Mouse (Mus musculus): ENCODE measurements around the gene Cacna1i. TPM values are rescaled to one million over a fixed set of nuclear protein-coding genes. Genes with fewer than 3 reads are reported as not detected.

Cacna1i gene
- polyA plus RNA-seq, 1 experiment = 36.5 TPM

GRCm38 (mm10) chr15:80342394-80342793, 55.4 kb downstream of the Cacna1i start:
- Histone ChIP-seq H3K4me3 (ENCODE audit: insufficient read depth, low read length) (no peak overlapping the region), H3K4me1 (ENCODE audit: control insufficient read depth, insufficient read depth, low read length) (no peaks in the 10 kb centered on the region), H3K27ac (ENCODE audit: insufficient read depth, low read length) (no peak overlapping the region)
- no peak for TF ChIP-seq CTCF (IDR thresholded peaks at IDR 0.05; ENCODE audit: extremely low read depth, insufficient read depth, low read length)
- no peak for TF ChIP-seq POLR2A (IDR thresholded peaks at IDR 0.05; ENCODE audit: extremely low read depth, insufficient read depth, low read length)

- no peak overlapping the region for H3K27ac ChIP-seq (ENCODE audit: insufficient read depth, low read length)
- H3K4me1 ChIP-seq (ENCODE audit: control insufficient read depth, insufficient read depth, low read length) = no peaks in the 10 kb centered on the region
- no peak overlapping the region for H3K4me3 ChIP-seq (ENCODE audit: insufficient read depth, low read length)
- TF ChIP-seq POLR2A (IDR thresholded peaks at IDR 0.05; ENCODE audit: extremely low read depth, insufficient read depth, low read length) (no peak), CTCF (IDR thresholded peaks at IDR 0.05; ENCODE audit: extremely low read depth, insufficient read depth, low read length) (no peak)
Measured at GRCm38 (mm10) chr15:80343031-80343430, 56.0 kb downstream of the Cacna1i start.

- TF ChIP-seq POLR2A (IDR thresholded peaks at IDR 0.05; ENCODE audit: extremely low read depth, insufficient read depth, low read length) (no peak), CTCF (IDR thresholded peaks at IDR 0.05; ENCODE audit: extremely low read depth, insufficient read depth, low read length) (no peak)
- Histone ChIP-seq H3K4me3 (ENCODE audit: insufficient read depth, low read length) (no peak overlapping the region), H3K4me1 (ENCODE audit: control insufficient read depth, insufficient read depth, low read length) (no peaks in the 10 kb centered on the region), H3K27ac (ENCODE audit: insufficient read depth, low read length) (no peak overlapping the region)
Measured at GRCm38 (mm10) chr15:80343731-80344130, 56.7 kb downstream of the Cacna1i start.

GRCm38 (mm10) chr15:80346510-80346909, 59.5 kb downstream of the Cacna1i start:
- Histone ChIP-seq H3K27ac (ENCODE audit: insufficient read depth, low read length) (no peak overlapping the region), H3K4me1 (ENCODE audit: control insufficient read depth, insufficient read depth, low read length) (no peaks in the 10 kb centered on the region), H3K4me3 (ENCODE audit: insufficient read depth, low read length) (no peak overlapping the region)
- TF ChIP-seq POLR2A (IDR thresholded peaks at IDR 0.05; ENCODE audit: extremely low read depth, insufficient read depth, low read length) (no peak), CTCF (IDR thresholded peaks at IDR 0.05; ENCODE audit: extremely low read depth, insufficient read depth, low read length) (no peak)

- no peak overlapping the region for H3K4me3 ChIP-seq (ENCODE audit: insufficient read depth, low read length)
- H3K27ac ChIP-seq (ENCODE audit: insufficient read depth, low read length) = no peak overlapping the region
- TF ChIP-seq CTCF (IDR thresholded peaks at IDR 0.05; ENCODE audit: extremely low read depth, insufficient read depth, low read length) = no peak
- no peak for TF ChIP-seq POLR2A (IDR thresholded peaks at IDR 0.05; ENCODE audit: extremely low read depth, insufficient read depth, low read length)
- no peaks in the 10 kb centered on the region for H3K4me1 ChIP-seq (ENCODE audit: control insufficient read depth, insufficient read depth, low read length)
Measured at GRCm38 (mm10) chr15:80350431-80350830, 63.4 kb downstream of the Cacna1i start.

GRCm38 (mm10) chr15:80358798-80359197, 71.8 kb downstream of the Cacna1i start:
- peaks cover 3% of the 10 kb centered on the region for H3K4me1 ChIP-seq (ENCODE audit: control insufficient read depth, insufficient read depth, low read length)
- TF ChIP-seq CTCF (IDR thresholded peaks at IDR 0.05; ENCODE audit: extremely low read depth, insufficient read depth, low read length) (no peak), POLR2A (IDR thresholded peaks at IDR 0.05; ENCODE audit: extremely low read depth, insufficient read depth, low read length) (no peak)
- H3K27ac ChIP-seq (ENCODE audit: insufficient read depth, low read length) = no peak overlapping the region
- no peak overlapping the region for H3K4me3 ChIP-seq (ENCODE audit: insufficient read depth, low read length)

GRCm38 (mm10) chr15:80361780-80362508, 74.9 kb downstream of the Cacna1i start:
- peaks cover 10% of the 10 kb centered on the region for H3K4me1 ChIP-seq (ENCODE audit: control insufficient read depth, insufficient read depth, low read length)
- H3K27ac ChIP-seq (ENCODE audit: insufficient read depth, low read length) = no peak overlapping the region
- no peak for TF ChIP-seq CTCF (IDR thresholded peaks at IDR 0.05; ENCODE audit: extremely low read depth, insufficient read depth, low read length)
- no peak for TF ChIP-seq POLR2A (IDR thresholded peaks at IDR 0.05; ENCODE audit: extremely low read depth, insufficient read depth, low read length)
- H3K4me3 ChIP-seq (ENCODE audit: insufficient read depth, low read length) = no peak overlapping the region

GRCm38 (mm10) chr15:80362509-80363172, 75.6 kb downstream of the Cacna1i start:
- TF ChIP-seq CTCF (IDR thresholded peaks at IDR 0.05; ENCODE audit: extremely low read depth, insufficient read depth, low read length) = no peak
- no peak for TF ChIP-seq POLR2A (IDR thresholded peaks at IDR 0.05; ENCODE audit: extremely low read depth, insufficient read depth, low read length)
- Histone ChIP-seq H3K27ac (ENCODE audit: insufficient read depth, low read length) (no peak overlapping the region), H3K4me3 (ENCODE audit: insufficient read depth, low read length) (no peak overlapping the region), H3K4me1 (ENCODE audit: control insufficient read depth, insufficient read depth, low read length) (peaks cover 10% of the 10 kb centered on the region)

- H3K4me1 ChIP-seq (ENCODE audit: control insufficient read depth, insufficient read depth, low read length) = peaks cover 10% of the 10 kb centered on the region
- H3K27ac ChIP-seq (ENCODE audit: insufficient read depth, low read length) = 0 out of 2 replicates have a peak overlapping the region, but pooled peaks have one; percentile 16
- TF ChIP-seq CTCF (IDR thresholded peaks at IDR 0.05; ENCODE audit: extremely low read depth, insufficient read depth, low read length) = no peak
- no peak for TF ChIP-seq POLR2A (IDR thresholded peaks at IDR 0.05; ENCODE audit: extremely low read depth, insufficient read depth, low read length)
- no peak overlapping the region for H3K4me3 ChIP-seq (ENCODE audit: insufficient read depth, low read length)
Measured at GRCm38 (mm10) chr15:80363821-80364715, 77.0 kb downstream of the Cacna1i start.
